Mouse (Mus musculus): ENCODE data around the gene Sufu.

Gene Sufu

DNA sequence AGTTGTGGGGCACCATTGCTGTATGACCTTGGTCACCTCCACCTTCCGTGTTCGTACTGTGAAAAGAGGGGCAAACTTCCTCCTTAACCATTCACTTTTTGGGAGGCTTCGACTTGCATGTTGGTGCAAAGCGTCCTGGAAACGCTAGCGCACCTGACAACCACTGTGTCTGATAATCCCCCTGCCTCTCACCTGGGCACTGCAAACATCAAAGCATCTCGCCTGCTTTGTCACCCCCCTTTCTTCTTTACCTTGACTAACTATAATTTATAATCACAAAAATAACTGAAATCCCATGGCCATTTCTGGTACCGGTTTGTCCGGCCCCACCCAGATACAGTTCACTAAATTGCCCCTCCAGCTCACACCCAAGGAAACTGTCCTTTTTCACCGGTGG lies 2.0 kb upstream of the Sufu start:
- peak; percentile 26 for DNase-seq

DNA sequence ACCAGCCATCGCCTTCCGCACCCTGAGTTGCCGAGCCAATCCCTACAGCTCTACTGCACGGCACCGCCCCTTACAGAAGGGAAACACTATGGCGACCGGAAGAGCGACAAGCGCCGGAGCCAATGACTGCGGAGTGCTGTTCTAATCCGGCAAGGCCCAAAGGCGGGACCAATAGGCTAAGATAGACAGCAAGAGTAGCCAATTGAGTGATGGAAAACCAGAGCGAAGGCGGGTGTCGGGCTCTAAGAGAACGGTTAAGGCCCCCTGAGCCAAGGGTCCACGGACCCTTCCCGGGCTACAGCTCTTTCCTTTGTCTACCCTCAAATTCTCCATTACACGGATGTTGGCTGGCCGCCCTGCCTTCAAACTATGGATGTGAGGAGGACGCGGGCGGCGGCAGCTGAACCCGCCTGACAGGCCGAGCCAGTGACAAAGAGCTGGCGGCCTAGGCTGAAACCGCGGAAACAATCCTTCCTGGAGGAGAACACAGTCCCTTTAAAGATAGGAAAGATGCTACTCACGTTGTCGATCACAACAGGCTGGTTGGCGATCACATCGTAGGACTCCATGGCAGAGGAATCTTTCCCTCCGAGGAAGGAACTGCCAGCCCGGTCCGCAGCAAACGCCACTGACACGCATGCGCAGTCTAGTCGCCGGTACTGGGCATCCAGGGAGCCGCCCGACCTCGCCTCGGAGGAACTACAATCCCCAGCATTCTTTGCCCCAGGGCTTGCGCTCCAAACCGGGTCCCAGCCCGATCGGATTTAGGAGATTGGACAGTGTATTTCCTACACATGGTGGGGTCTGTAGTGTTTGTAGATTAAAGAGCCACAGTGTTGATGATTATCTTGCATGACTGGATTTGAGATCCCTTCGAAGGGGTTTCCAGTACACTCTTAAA lies 1.3 kb upstream of the Sufu start, which contains the start of gene Actr1a:
Gene Actr1a, minus strand, starts transcription at position 640 of the 901 bp plus-strand sequence.
- DNase-seq = peak; percentile 97

DNA sequence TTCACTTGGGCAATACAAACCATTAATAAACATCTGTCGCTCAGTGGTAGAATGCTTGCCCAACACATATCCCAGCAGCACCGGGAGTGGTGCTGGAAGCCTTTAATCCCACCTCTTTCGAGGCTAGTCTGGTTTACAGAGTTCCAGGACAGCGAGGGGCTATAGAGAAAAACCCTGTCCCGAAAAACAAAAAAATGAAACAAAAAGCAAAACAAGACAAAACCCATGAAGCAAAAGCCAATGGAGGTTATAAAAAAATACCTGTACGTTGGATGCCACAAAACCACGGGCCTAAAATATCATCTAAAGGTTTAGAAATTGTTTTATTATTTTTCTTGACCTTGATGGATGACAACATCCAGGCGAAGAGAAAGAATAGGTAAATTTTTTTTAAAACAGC lies 587 bp upstream of the Sufu start:
- DNase-seq = no peak

- peak; percentile 39 for DNase-seq
Measured at GRCm38 (mm10) chr19:46397436-46398001, 823 bp downstream of the Sufu start.

DNA sequence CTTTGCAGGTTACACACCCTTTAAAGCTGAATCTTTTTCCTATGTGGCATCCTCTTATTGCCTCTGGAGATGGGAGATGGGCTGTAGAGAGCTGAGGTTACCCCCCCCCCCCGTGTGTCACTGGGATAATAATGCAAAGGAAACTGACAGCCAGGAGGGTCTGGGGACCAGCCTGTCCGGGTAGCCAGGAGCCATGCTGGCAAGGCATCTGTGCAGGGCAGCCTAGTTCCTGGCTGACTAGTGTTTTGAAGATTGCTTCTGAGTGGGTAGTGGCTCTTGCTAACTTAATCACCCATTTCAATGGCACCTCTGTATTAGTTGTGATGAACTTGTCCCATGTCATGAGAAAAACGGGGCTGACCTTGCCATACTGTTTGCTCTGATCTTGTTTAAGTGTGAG lies 1.7 kb downstream of the Sufu start:
- no peak for DNase-seq

DNA sequence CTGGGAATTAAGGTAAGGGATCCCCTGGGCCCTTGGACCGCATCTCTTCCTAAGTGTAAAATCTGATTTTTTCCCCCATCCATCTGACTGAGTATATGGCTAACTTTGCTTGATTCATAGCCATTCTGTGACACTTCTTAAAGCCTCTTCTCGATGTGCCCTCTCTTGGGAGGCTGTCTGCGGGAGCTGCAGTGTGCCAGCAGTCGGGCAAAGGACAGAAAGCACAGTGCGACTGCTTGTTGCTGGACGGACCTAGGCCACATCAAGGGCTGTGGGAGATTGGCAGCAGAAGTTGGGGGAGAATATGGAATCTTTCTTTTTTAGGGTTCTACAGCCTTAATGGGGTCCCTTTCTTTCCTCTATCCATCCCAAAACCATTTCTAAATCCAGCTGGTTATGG lies 2.7 kb downstream of the Sufu start:
- DNase-seq = no peak

- DNase-seq = no peak
Measured at GRCm38 (mm10) chr19:46399886-46400285, 3.2 kb downstream of the Sufu start.

- no peak for DNase-seq
Measured at GRCm38 (mm10) chr19:46400558-46400957, 3.9 kb downstream of the Sufu start.

DNA sequence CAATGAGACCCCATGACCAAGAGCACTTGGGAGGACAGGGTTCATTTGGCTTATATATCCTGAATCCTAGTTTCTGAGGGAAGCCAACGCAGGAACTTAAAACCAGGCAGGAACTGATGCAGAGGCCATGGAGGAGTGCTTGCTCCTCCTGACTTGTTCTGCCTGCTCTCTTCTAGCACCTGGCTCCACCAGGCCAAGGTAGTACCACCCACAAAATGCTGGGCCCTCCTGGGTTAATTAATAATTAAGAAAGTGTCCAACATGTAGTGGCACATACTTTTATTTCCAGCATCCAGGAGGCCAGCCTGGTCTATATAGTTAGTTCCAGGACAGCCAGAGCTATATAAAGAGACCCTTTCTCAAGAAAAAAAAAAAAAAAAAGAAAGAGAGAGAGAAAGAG lies 7.3 kb downstream of the Sufu start:
- no peak for DNase-seq

GRCm38 (mm10) chr19:46406592-46407386 lies 10.1 kb downstream of the Sufu start:
- DNase-seq = no peak

DNA sequence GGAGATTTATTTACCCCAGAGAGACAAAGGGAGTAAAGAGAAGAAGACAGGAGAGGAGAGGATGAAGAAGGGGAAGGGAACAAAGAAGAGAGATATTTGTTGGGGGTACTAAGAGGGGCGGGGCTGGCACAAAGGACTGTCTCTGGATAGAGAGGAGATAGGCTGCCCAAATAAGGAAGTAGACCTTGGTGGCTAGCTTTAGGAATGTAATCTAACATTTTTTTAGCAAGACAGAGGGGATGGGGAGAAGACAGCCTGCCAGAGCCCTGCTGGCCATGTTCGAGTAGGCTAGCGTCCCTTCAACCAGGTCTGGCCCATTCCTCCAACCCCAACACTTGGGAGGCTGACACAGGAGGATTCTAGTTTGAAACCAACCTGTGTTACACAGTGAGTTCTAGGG lies 12.8 kb downstream of the Sufu start:
- DNase-seq = no peak

GRCm38 (mm10) chr19:46412056-46412805 lies 15.5 kb downstream of the Sufu start:
- DNase-seq = no peak

DNA sequence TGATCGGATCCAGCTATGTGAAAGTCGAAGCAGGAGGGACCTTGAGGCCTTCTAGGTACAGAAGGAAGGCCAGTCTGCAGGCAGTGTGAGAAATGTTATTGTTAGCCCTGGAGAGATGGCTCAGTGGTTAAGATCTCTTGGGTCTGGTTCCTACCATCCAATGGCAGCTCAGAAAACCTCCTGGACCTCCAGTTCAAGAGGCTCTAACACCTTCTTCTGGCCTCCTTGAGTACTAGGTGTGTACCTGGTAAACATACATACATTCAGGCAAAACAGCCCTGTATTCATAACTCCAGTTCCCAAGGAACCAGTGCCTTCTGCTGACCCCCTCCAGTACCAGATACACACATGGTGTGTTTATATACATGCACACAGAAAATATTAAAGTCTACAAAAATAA lies 17.3 kb downstream of the Sufu start:
- DNase-seq = no peak

DNA sequence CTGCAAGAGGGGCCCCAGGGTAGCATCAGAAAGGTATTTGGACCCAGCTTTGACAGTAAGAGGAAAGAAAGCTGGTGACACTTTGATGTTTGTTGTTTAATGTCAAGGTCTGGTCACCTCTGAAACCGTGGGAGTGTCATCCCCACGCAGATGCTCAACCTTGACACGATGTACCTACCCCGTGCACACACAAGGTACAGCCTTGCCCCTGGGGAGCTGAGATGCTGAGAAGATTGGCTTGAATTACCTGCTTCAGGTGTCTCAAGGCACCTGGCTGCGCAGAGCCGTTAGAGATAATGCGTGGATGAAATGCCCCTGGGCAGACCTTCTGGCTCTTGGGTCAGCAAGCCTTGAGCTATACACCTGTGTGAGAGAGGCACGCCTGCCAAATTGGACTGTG lies 17.8 kb downstream of the Sufu start:
- no peak for DNase-seq

DNA sequence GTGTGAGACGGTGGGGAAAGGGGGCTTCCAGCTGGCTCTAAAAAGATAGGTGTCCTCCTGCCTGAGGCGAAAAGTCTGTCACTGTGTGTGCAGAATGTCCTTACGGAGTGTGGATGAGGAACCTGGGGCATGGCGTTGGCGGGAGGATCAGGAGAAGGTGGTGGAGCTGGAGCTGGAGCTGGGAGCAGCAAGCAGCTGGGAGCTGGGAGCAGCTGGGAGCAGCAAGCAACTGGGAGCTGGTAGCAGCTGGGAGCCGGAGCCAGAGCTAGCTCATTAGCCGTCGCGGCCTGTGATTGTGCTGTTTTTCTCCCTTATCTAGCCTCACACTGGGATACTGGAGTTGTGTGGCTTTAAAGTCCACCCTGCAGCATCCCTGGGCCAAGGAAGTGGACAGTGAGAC lies 19.6 kb downstream of the Sufu start:
- DNase-seq = no peak

DNA sequence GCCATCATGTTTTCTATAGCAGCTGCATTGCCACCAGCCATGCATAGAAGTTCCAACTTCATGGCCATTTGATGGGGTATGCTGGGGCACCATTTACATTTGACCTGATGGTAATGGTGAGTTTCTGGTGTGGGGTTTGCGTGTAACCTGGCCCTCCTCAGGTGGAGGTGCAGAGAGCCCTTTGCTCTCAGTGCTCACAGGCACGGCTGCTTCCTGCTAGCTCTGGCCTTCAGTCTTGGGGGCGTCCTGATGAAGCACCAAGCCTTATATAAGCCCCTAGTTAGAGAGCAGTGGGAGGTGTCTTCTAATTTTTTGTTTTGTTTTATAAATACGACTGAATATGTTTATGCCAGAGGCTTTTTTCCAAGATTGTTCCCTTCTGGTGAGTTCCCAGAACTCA lies 21.4 kb downstream of the Sufu start:
- no peak for DNase-seq

DNA sequence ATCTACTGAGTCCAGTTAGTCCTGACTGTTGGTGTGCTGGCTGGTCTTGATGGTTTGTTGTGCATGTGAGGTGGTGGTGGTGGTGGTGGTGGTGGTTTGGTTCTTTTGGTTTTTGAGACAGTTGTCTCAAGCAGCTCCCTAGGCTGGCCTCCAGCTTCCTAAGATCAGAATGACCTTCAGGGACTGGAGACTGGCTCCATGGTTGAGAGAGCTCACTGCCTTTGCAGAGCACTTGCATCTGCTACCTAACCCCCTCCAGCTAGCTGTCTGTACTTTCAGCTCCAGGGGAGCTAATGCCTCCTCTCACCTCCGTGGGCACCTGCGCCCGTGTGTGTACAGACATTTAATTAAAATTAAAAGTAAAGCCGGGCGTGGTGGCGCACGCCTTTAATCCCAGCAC lies 23.7 kb downstream of the Sufu start:
- no peak for DNase-seq

DNA sequence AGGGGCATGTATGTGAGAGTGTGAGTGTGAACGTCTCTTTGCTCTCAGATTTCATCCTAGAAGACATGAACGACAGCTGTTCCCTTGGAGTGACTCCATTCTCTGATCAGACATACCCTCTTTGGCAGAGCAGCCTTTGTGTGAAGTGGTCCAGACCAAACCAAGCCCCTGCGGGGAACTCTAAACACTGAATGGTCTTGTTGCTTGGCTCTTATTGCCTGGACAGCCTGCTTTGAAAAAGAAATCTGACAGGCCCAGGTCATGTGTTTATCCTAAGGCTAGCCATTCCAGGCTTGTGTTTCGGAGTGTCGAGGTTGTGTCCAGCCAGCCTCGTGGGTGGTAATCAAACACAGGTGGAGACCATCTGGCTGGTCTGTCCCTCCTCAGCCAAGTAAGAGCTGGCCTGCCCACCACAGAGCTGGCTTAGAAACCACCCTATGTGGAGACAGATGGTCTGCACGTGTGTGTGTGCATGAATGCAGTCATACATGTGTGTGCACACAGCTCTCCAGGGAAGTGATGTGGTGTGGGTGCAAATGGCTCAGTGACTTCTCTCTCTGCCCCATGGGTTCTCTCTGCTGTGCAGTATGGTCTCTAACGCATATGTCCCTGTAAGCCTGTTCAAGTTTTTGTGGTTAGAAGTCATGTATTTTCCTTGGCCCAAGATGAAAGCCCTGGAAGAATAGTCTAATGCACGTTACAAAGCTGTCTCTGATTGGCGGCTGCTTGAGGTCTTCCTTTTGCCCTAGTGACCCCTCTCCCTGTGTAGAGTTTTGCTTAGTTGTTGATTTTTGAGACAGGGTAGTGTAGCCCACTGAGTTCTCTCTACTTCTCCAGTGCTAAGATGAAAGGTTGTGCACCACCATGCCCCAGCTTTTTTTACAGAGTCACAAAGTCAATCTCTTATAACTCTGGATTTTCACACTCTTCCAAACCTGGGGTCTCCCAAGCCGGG lies 26.0 kb downstream of the Sufu start:
- no peak for DNase-seq

DNA sequence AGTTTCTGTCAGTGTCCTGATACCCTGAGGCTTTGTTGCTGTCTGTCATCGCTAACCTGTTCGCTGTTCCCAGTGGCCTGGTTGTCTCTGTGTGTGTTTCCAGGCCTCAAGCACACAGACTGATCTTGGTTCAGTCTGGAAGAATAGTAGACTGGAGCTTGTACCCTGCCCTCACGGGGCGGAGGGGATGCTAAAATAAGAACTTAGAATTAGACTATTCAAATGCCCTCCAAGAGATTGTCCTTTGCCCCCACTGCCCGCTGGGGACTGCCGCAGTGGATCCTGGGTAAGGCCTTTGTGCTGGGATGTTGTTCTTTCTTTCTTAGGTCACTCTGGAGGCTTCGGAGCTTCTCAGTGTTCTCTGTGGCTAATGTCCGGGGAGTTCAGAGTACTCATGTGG lies 28.6 kb downstream of the Sufu start:
- DNase-seq = no peak

- no peak for DNase-seq
Measured at GRCm38 (mm10) chr19:46426488-46426887, 29.8 kb downstream of the Sufu start.

- no peak for DNase-seq
Measured at GRCm38 (mm10) chr19:46429250-46429649, 32.6 kb downstream of the Sufu start.

DNA sequence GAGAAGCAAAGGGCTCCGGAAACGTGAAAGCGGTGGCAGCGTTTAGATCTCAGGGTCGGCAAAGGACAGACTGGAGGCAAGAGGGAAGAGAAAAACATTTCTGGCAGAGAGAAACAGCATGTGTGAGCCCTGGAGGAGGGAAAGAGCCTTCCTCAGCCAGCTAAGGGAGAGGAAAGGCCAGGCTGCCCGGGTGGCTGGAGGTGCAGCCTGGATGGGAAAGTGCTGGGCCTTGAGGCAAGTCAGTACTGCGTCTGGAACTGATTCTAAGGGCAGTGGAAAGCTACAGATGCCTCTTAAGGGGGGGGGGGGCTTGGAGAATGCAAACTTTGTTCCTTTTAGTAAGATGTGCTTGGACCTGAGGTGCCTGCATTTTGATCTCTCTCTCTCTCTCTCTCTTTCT lies 37.0 kb downstream of the Sufu start:
- DNase-seq = no peak

All from thymus, postnatal 4 days (tissue).